Mouse (Mus musculus): ENCODE results near the gene Atp9a. TPM values are rescaled to one million over a fixed set of nuclear protein-coding genes. Genes with fewer than 3 reads are reported as not detected.

Atp9a gene
- total and polyA plus RNA-seq, 3 experiments = not detected

GRCm38 (mm10) chr2:168684695-168685094 lies 57.5 kb downstream of the Atp9a start:
- Histone ChIP-seq H3K79me2 (ENCODE audit: control insufficient read depth, insufficient read depth, low read length, poor library complexity) (no peaks in the 10 kb centered on the region), H3K27me3 (ENCODE audit: control insufficient read depth in 1 of 2, insufficient read depth in 2 of 2, low read length in 2 of 2) (no peaks in the 10 kb centered on the region), H3K9ac (ENCODE audit: control insufficient read depth, low read depth, low read length, poor library complexity, severe bottlenecking) (no peak overlapping the region), H3K4me1 (ENCODE audit: control insufficient read depth in 1 of 2, insufficient read depth in 2 of 2, low read length in 2 of 2) (no peaks in the 10 kb centered on the region), H3K9me3 (replicated peaks; ENCODE audit: insufficient read depth, low read length) (no peaks in the 10 kb centered on the region), H3K27ac (ENCODE audit: control insufficient read depth, low read depth, low read length) (no peak overlapping the region), H3K4me3 (ENCODE audit: control insufficient read depth in 1 of 2, insufficient read depth in 1 of 2, low read depth in 2 of 2, low read length in 2 of 2) (no peak overlapping the region), H3K36me3 (ENCODE audit: control insufficient read depth in 1 of 2, insufficient read depth in 2 of 2, low read length in 2 of 2) (no peaks in the 10 kb centered on the region)
- DNase-seq (ENCODE audit: low read depth, low spot score) = no peak
- TF ChIP-seq GATA1 (IDR thresholded peaks at IDR 0.05; ENCODE audit: low read depth, low read length) = no peak
- TF ChIP-seq POLR2AphosphoS5 (IDR thresholded peaks at IDR 0.05; ENCODE audit: borderline replicate concordance, low read depth, low read length) = no peak
- no peak for TF ChIP-seq SMC3 (IDR thresholded peaks at IDR 0.05; ENCODE audit: low read depth, low read length)
- no peak for TF ChIP-seq MAX (IDR thresholded peaks at IDR 0.05; ENCODE audit: low read length)
- TF ChIP-seq TCF12 (IDR thresholded peaks at IDR 0.05; ENCODE audit: low read depth, low read length) = no peak
- TF ChIP-seq KAT2A (conservative IDR thresholded peaks at IDR 0.05; ENCODE audit: low read depth, low read length) = no peak
- TF ChIP-seq POLR2AphosphoS2 (IDR thresholded peaks at IDR 0.05; ENCODE audit: low read length) = no peak
- no peak for TF ChIP-seq RAD21 (IDR thresholded peaks at IDR 0.05; ENCODE audit: low read depth, low read length)
- no peak for TF ChIP-seq MAZ (IDR thresholded peaks at IDR 0.05; ENCODE audit: low read depth, low read length)
- no peak for TF ChIP-seq MEF2A (IDR thresholded peaks at IDR 0.05; ENCODE audit: extremely low read depth, insufficient replicate concordance, low read depth, low read length, poor library complexity, severe bottlenecking)
- no peak for TF ChIP-seq POLR2A (IDR thresholded peaks at IDR 0.05; ENCODE audit: control insufficient read depth in 1 of 2, insufficient read depth in 1 of 2, low read depth in 1 of 2, low read length in 2 of 2, poor library complexity in 1 of 2)
- TF ChIP-seq ZKSCAN1 (IDR thresholded peaks at IDR 0.05; ENCODE audit: low read depth, low read length) = no peak
- no peak for TF ChIP-seq CHD1 (IDR thresholded peaks at IDR 0.05; ENCODE audit: low read depth, low read length)
- TF ChIP-seq UBTF (IDR thresholded peaks at IDR 0.05; ENCODE audit: borderline replicate concordance, insufficient read depth, low read depth, low read length) = no peak
- no peak for TF ChIP-seq SIN3A (IDR thresholded peaks at IDR 0.05; ENCODE audit: low read length)

- TF ChIP-seq MAX (IDR thresholded peaks at IDR 0.05; ENCODE audit: low read length) (no peak), ZC3H11A (IDR thresholded peaks at IDR 0.05; ENCODE audit: low read depth, low read length) (no peak), TBP (IDR thresholded peaks at IDR 0.05; ENCODE audit: low read depth, low read length) (no peak), ZMIZ1 (IDR thresholded peaks at IDR 0.05; ENCODE audit: low read depth, low read length) (no peak), MAZ (IDR thresholded peaks at IDR 0.05; ENCODE audit: low read depth, low read length) (no peak), USF1 (IDR thresholded peaks at IDR 0.05; ENCODE audit: low read depth, low read length) (no peak), ELF1 (IDR thresholded peaks at IDR 0.05; ENCODE audit: low read depth, low read length) (no peak), TAL1 (IDR thresholded peaks at IDR 0.05; ENCODE audit: low read length) (no peak)
- Histone ChIP-seq H3K9ac (ENCODE audit: control insufficient read depth, low read depth, low read length, poor library complexity, severe bottlenecking) (no peak overlapping the region), H3K27me3 (ENCODE audit: control insufficient read depth in 1 of 2, insufficient read depth in 2 of 2, low read length in 2 of 2) (no peaks in the 10 kb centered on the region), H3K79me2 (ENCODE audit: control insufficient read depth, insufficient read depth, low read length, poor library complexity) (no peaks in the 10 kb centered on the region), H3K36me3 (ENCODE audit: control insufficient read depth in 1 of 2, insufficient read depth in 2 of 2, low read length in 2 of 2) (no peaks in the 10 kb centered on the region), H3K4me1 (ENCODE audit: control insufficient read depth in 1 of 2, insufficient read depth in 2 of 2, low read length in 2 of 2) (no peaks in the 10 kb centered on the region), H3K9me3 (replicated peaks; ENCODE audit: insufficient read depth, low read length) (no peaks in the 10 kb centered on the region), H3K27ac (ENCODE audit: control insufficient read depth, low read depth, low read length) (no peak overlapping the region), H3K4me3 (ENCODE audit: control insufficient read depth in 1 of 2, insufficient read depth in 1 of 2, low read depth in 2 of 2, low read length in 2 of 2) (no peak overlapping the region)
- DNase-seq (ENCODE audit: low read depth, low spot score) = no peak
Observed at GRCm38 (mm10) chr2:168683520-168684150, 58.6 kb downstream of the Atp9a start.

Data from MEL (cell line).